Mouse (Mus musculus) bone marrow macrophage, adult 2 months (primary cell): ENCODE data around the gene Gm20538. TPM values are rescaled to one million over a fixed set of nuclear protein-coding genes. Genes with fewer than 3 reads are reported as not detected.

ENCODE experiments used
- H3K27ac ChIP-seq: 2 replicates; pipeline ENCODE4 v1.5.1; 2012; ENCODE audit warnings: low read depth, low read length; ENCODE audit not compliant: insufficient read depth
- H3K4me1 ChIP-seq: 2 replicates; pipeline ENCODE4 v1.6.1; 2012; ENCODE audit warnings: low read length; ENCODE audit not compliant: control insufficient read depth, insufficient read depth
- H3K4me3 ChIP-seq: 2 replicates; pipeline ENCODE4 v1.5.1; 2012; ENCODE audit warnings: mild to moderate bottlenecking, low read length, moderate library complexity; ENCODE audit not compliant: insufficient read depth
- CTCF ChIP-seq: IDR thresholded peaks from 2 replicates; pipeline ENCODE4 v1.5.1; 2012; ENCODE audit warnings: low read depth, mild to moderate bottlenecking, low read length, moderate library complexity
- POLR2A ChIP-seq: IDR thresholded peaks from 2 replicates; pipeline ENCODE4 v1.6.1; 2012; ENCODE audit warnings: mild to moderate bottlenecking, low read depth, low read length, borderline replicate concordance
- polyA plus RNA-seq: library from polyadenylated mRNA; stranded (reverse); fragments of >200 nt; gene quantifications from 2 replicates; pipeline ENCODE4 v1.2.4, GENCODE M21; 2012; ENCODE audit not compliant: missing spikeins, insufficient read depth, insufficient read length

Gene Gm20538
- polyA plus RNA-seq, 1 experiment, result not detected

- no peak overlapping the region for H3K4me3 ChIP-seq
- no peaks in the 10 kb centered on the region for H3K4me1 ChIP-seq
- TF ChIP-seq POLR2A, result no peak
- no peak for TF ChIP-seq CTCF
- no peak overlapping the region for H3K27ac ChIP-seq
These were observed 15.2 kb downstream of the Gm20538 start for GRCm38 (mm10) chr19:44537416-44537815.

- TF ChIP-seq CTCF (no peak), POLR2A (no peak)
- no peak overlapping the region for H3K27ac ChIP-seq
- H3K4me3 ChIP-seq, result no peak overlapping the region
- no peaks in the 10 kb centered on the region for H3K4me1 ChIP-seq
These were observed 17.3 kb downstream of the Gm20538 start for GRCm38 (mm10) chr19:44535376-44535775.

DNA sequence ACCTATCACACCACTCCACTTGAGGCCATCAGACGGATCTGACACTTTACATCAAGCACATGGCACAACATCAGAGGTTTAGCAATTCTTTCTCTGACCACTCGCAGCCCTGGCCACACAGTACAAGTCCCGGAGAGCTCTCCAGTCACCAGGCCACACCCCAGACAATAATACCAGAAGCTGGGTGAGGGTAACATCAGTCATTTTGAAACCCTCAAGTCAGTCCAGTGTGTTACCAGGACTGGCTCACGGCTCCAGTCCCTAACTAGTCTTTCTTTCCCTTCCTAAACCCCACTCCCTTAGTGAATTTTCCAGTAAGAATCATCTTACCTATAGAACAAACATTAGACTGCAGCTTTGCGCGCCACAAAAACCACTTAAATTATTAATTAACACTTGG lies 22.6 kb downstream of the Gm20538 start:
- H3K27ac ChIP-seq, result no peak overlapping the region
- no peak overlapping the region for H3K4me3 ChIP-seq
- no peak for TF ChIP-seq CTCF
- no peak for TF ChIP-seq POLR2A
- H3K4me1 ChIP-seq, result no peaks in the 10 kb centered on the region

DNA sequence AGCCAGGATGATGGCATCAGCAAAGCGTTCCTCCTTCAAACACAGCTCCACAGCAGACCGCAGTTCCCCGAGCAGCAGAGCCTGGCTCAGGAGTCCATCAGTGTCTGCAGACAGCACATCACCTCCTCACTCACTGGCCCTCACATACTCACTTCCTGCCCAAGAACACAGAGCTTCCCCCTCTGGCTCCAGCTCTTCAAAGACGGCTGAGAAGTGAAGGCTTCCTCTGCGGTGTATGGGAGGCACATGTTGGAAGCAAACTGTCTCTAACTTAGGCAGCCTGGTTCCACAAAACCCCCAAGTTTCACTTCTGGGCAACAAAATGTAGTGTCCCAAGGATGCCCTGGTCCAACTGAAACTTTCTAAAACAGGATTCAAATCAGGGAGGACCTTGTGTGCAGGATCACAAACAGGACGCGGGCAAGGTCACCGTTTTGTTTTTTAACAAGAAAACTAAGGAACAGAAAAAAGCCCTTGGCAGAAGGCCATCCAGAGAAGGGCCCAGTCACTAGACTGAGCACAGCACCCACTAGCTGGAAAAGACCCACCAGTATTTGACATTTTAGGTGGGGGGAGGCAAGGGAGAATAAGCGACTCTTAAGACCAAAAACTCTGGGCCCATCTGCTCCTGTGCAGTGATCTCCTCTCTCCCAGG lies 27.0 kb downstream of the Gm20538 start:
- H3K4me3 ChIP-seq, result no peak overlapping the region
- no peak for TF ChIP-seq CTCF
- no peak for TF ChIP-seq POLR2A
- no peak overlapping the region for H3K27ac ChIP-seq
- no peaks in the 10 kb centered on the region for H3K4me1 ChIP-seq

DNA sequence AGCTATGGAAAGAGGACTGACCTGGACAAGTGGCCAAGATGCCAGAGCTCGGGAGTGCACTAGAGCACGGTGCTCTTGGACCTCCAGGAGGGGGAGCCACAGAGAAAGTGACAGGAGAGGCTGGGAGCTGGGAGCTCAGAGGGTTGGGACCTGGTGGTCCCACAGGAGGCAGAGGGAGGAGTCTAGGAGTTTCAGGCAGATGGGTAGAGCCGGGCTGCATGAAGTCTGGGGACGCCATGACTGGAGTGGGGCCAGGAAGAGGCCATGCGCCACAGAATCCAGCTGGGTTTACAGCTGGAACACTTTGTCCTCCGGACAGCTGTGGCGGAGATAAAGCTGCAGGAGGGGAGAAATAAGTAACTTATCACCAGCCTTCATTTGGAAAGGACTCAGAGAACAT lies 33.5 kb downstream of the Gm20538 start:
- Histone ChIP-seq H3K4me1 (no peaks in the 10 kb centered on the region), H3K4me3 (no peak overlapping the region), H3K27ac (no peak overlapping the region)
- no peak for TF ChIP-seq CTCF
- no peak for TF ChIP-seq POLR2A

- Histone ChIP-seq H3K4me3 (no peak overlapping the region), H3K27ac (no peak overlapping the region), H3K4me1 (no peaks in the 10 kb centered on the region)
- no peak for TF ChIP-seq CTCF
- TF ChIP-seq POLR2A, result no peak
These were observed 34.4 kb downstream of the Gm20538 start for GRCm38 (mm10) chr19:44517996-44518768.

DNA sequence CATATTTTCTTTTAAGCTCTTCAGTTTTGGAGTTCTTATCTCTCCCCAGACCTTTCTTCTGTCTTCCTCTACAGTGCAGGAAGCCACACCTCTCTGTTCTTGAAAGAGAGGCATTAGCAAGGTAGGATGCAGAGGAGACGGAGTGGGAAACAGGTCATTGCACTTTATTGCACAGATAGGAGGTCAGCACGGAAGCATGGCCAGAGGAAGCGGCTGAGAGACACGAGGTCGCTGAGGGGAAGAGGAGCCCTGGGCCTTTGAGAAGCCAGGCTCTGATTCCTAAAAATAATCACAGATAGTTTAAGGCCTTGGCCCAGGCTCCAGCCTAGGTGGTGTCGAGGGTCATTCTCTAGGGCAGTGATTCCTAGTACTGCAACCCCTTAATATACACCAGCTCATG lies 36.9 kb downstream of the Gm20538 start:
- H3K27ac ChIP-seq, result no peak overlapping the region
- no peaks in the 10 kb centered on the region for H3K4me1 ChIP-seq
- TF ChIP-seq CTCF (no peak), POLR2A (no peak)
- H3K4me3 ChIP-seq, result no peak overlapping the region

- H3K4me3 ChIP-seq, result no peak overlapping the region
- TF ChIP-seq POLR2A, result no peak
- TF ChIP-seq CTCF, result no peak
- no peak overlapping the region for H3K27ac ChIP-seq
- H3K4me1 ChIP-seq, result no peaks in the 10 kb centered on the region
These were observed 37.8 kb downstream of the Gm20538 start for GRCm38 (mm10) chr19:44514521-44515451.

GRCm38 (mm10) chr19:44513921-44514482 lies 38.6 kb downstream of the Gm20538 start:
- TF ChIP-seq CTCF, result no peak
- TF ChIP-seq POLR2A, result no peak
- no peaks in the 10 kb centered on the region for H3K4me1 ChIP-seq
- H3K27ac ChIP-seq, result no peak overlapping the region
- H3K4me3 ChIP-seq, result no peak overlapping the region
